ENCODE assay signal across 12 mouse cellular contexts in genomic region chr4:33721971-33722370, GRCm38 (mm10).
"Had no signal": no experiment of that assay in that cellular context is flagged by ENCODE, and none has a peak within 500 bp of the region (broad histone marks: within the 10 kb centered on the region; RNA-seq: fewer than 3 reads in every experiment).

No protein-coding gene starts in this region.

- DNase-seq: gastrocnemius, postnatal 14 days; gastrocnemius, postnatal 36 days; heart, adult 18-20 months; heart, postnatal 10 days; heart, postnatal 36 days; kidney, adult 11 months; kidney, adult 2 months; kidney, adult 9 months; kidney, postnatal 14 days; kidney, postnatal 36 days; liver; liver, embryonic 13.5 days had no signal
